Mouse (Mus musculus): Measurements from ENCODE around the gene Enc1.

- TF ChIP-seq CTCF (IDR thresholded peaks at IDR 0.05; ENCODE audit: borderline replicate concordance, extremely low read depth, insufficient read depth, insufficient read length) (no peak), POLR2A (IDR thresholded peaks at IDR 0.05; ENCODE audit: borderline replicate concordance, extremely low read depth, insufficient read depth, insufficient read length, poor library complexity, severe bottlenecking) (no peak)
Observed at GRCm38 (mm10) chr13:97214583-97215268, 26.2 kb upstream of the Enc1 start.

Data from brain, embryonic 14.5 days (tissue).